Mouse (Mus musculus): ENCODE measurements at regions not wholly inside any gene's neighbourhood (a gene's known extent, or its start where the extent isn't known, plus 50 kb on each side); places are given as distances from the start of the nearest gene placed in this dataset.

GRCm38 (mm10) chr7:117734994-117735698 lies 354.4 kb downstream of the Xylt1 start:
- no peak for DNase-seq (ENCODE audit: low spot score in 2 of 2)

DNA sequence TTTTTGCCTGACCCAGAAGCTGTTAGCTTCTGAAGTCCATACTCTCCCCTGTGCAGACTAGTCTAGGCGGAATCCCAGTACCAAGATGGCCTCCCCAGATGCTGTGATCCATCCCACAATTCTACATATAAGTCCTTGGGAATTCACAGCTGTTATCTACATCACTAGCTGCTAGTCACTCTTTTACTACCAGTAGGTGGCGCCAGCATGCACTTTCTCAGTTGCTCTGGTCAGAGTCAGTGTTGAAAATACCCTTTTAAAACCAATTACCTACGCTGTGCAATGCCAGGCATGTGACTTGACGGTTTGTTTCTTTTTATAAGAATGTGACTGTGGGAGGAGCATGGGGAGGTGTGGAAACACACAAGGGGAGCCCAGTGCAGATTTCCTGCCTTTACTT lies 348.3 kb downstream of the Xylt1 start:
- no peak for DNase-seq (ENCODE audit: low spot score in 2 of 2)

All from frontal cortex, postnatal 25 days (tissue).